15 mouse cellular contexts compared by ENCODE assay signal in the genomic region with DNA sequence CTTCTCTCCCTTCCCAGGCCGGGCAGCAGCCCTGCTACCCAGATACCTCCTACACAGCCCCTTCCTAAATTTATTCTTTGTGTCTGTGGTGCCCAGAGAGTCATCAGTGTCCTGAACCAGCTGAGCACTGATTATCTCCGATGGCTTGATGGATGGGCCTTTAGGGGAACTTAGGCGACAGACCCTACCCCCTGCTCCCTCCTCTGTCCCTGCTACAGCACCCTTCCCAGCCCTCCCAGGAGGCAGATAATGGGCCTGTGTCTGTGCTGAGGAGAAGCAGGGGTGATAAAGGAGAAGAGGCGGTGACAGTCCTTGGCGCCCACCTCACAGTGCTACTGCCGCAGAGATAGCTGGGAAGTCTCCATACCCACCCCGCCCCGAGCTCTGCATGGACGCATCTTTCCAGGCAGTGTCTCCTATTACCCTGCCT. TPM values are rescaled to one million over a fixed set of nuclear protein-coding genes. Genes with fewer than 3 reads are reported as not detected.
DNase-seq lines count a peak whose midpoint lies in the region; ATAC-seq and TF ChIP-seq lines count a peak whose summit lies in the region.
"Had no signal": no experiment of that assay in that cellular context is flagged by ENCODE, and none has a peak within 500 bp of the region (broad histone marks: within the 10 kb centered on the region; RNA-seq: fewer than 3 reads in every experiment).

No protein-coding gene starts in this region.

- TF ChIP-seq CTCF in forebrain, postnatal 0 days (IDR thresholded peaks at IDR 0.05; ENCODE audit: low read depth), result no peak
- TF ChIP-seq CTCF in liver, adult 2 months (IDR thresholded peaks at IDR 0.05; ENCODE audit: low read depth, low read length), result no peak
- no peak for TF ChIP-seq CTCF in liver, postnatal 0 days (IDR thresholded peaks at IDR 0.05; ENCODE audit: low read depth)

- no peaks in the 10 kb centered on the region for H3K27me3 ChIP-seq in forebrain, embryonic 16.5 days (replicated peaks; ENCODE audit: control insufficient read depth, insufficient read depth, low read length)
- H3K27me3 ChIP-seq in forebrain, postnatal 0 days (ENCODE audit: insufficient read depth, low read length), result no peaks in the 10 kb centered on the region
- H3K27me3 ChIP-seq in liver, adult 2 months (ENCODE audit: control insufficient read depth, insufficient read depth, low read length), result no peaks in the 10 kb centered on the region
- no peaks in the 10 kb centered on the region for H3K27me3 ChIP-seq in embryonic facial prominence, embryonic 13.5 days
- H3K27me3 ChIP-seq in liver, postnatal 0 days (ENCODE audit: insufficient read depth, low read length), result no peaks in the 10 kb centered on the region

- H3K4me2 ChIP-seq in forebrain, embryonic 16.5 days (ENCODE audit: low read length), result no peak overlapping the region
- H3K4me2 ChIP-seq in forebrain, postnatal 0 days (ENCODE audit: low read depth), result no peak overlapping the region
- H3K4me2 ChIP-seq in embryonic facial prominence, embryonic 13.5 days, result no peak overlapping the region
- H3K4me2 ChIP-seq in liver, postnatal 0 days (ENCODE audit: low read depth, low read length), result no peak overlapping the region

- H3K9ac ChIP-seq in forebrain, embryonic 16.5 days (replicated peaks; ENCODE audit: low read depth, low read length), result no peak overlapping the region
- H3K9ac ChIP-seq in forebrain, postnatal 0 days, result no peak overlapping the region
- H3K9ac ChIP-seq in liver, adult 2 months (ENCODE audit: low read depth, low read length), result peak overlapping the region; percentile 32
- 0 out of 2 replicates have a peak overlapping the region, but pooled peaks have one; percentile 16 for H3K9ac ChIP-seq in embryonic facial prominence, embryonic 13.5 days
- H3K9ac ChIP-seq in liver, postnatal 0 days (replicated peaks), result no peak overlapping the region

- H3K4me1 ChIP-seq in forebrain, embryonic 16.5 days (replicated peaks; ENCODE audit: control insufficient read depth, insufficient read depth, low read length), result peaks cover 33% of the 10 kb centered on the region
- H3K4me1 ChIP-seq in forebrain, postnatal 0 days (ENCODE audit: insufficient read depth), result peaks cover 8% of the 10 kb centered on the region; the same call in 1 of the 2 replicates
- H3K4me1 ChIP-seq in liver, adult 2 months (ENCODE audit: control insufficient read depth, insufficient read depth, low read length), result peaks cover 72% of the 10 kb centered on the region
- H3K4me1 ChIP-seq in embryonic facial prominence, embryonic 13.5 days, result peaks cover 42% of the 10 kb centered on the region
- H3K4me1 ChIP-seq in liver, postnatal 0 days (ENCODE audit: insufficient read depth), result peaks cover 25% of the 10 kb centered on the region

- H3K79me2 ChIP-seq in liver, adult 2 months (ENCODE audit: control insufficient read depth, insufficient read depth, low read length), result peaks cover 40% of the 10 kb centered on the region; the same call in 1 of the 2 replicates

- no peak for DNase-seq in forebrain, postnatal 0 days
- DNase-seq in liver, adult 2 months (ENCODE audit: extremely low read depth, low read depth, low spot score), result no peak
- no peak for DNase-seq in liver
- no peak for DNase-seq in liver, postnatal 0 days
- no peak for DNase-seq in adrenal gland, postnatal 10 days
- DNase-seq in urinary bladder, adult 2 months (ENCODE audit: low spot score), result no peak
- DNase-seq: cerebellum, adult 18-20 months; lung, postnatal 10 days; thymus, postnatal 14 days had no signal

- 0 out of 2 replicates have a peak, but pooled peaks have one; percentile 11 for ATAC-seq in forebrain, embryonic 16.5 days
- ATAC-seq in forebrain, postnatal 0 days, result no peak
- ATAC-seq in embryonic facial prominence, embryonic 13.5 days (ENCODE audit: insufficient number of reproducible peaks, insufficient read depth, low FRiP score, low TSS enrichment, low read depth), result no peak
- ATAC-seq in liver, postnatal 0 days, result no peak
- ATAC-seq: activated CD4-positive, CD25-positive, alpha-beta regulatory T cell, adult 4 months; inflammation-experienced regulatory T-cells, adult 6 months; midbrain, embryonic 16.5 days had no signal

- H3K36me3 ChIP-seq in forebrain, embryonic 16.5 days (ENCODE audit: control insufficient read depth, insufficient read depth), result no peaks in the 10 kb centered on the region
- no peaks in the 10 kb centered on the region for H3K36me3 ChIP-seq in forebrain, postnatal 0 days (ENCODE audit: insufficient read depth)
- H3K36me3 ChIP-seq in liver, adult 2 months (ENCODE audit: control insufficient read depth, insufficient read depth, low read length), result no peaks in the 10 kb centered on the region
- H3K36me3 ChIP-seq in embryonic facial prominence, embryonic 13.5 days, result peaks cover 4% of the 10 kb centered on the region; the same call in 1 of the 2 replicates
- H3K36me3 ChIP-seq in liver, postnatal 0 days (replicated peaks; ENCODE audit: insufficient read depth, low read length), result no peaks in the 10 kb centered on the region

- TF ChIP-seq POLR2A in liver, adult 2 months (IDR thresholded peaks at IDR 0.05; ENCODE audit: extremely low read depth, insufficient read depth, low read length), result no peak

- H3K27ac ChIP-seq in forebrain, embryonic 16.5 days (ENCODE audit: low read length), result no peak overlapping the region
- no peak overlapping the region for H3K27ac ChIP-seq in forebrain, postnatal 0 days (ENCODE audit: low read depth, low read length)
- peak overlapping the region; percentile 92 for H3K27ac ChIP-seq in liver, adult 2 months (replicated peaks; ENCODE audit: insufficient read depth, low read depth, low read length)
- no peak overlapping the region for H3K27ac ChIP-seq in embryonic facial prominence, embryonic 13.5 days
- H3K27ac ChIP-seq in liver, postnatal 0 days (ENCODE audit: low read depth), result peak overlapping the region; percentile 94
- H3K27ac ChIP-seq: left cerebral cortex, adult 2 months had no signal

- H3K4me3 ChIP-seq in forebrain, embryonic 16.5 days (replicated peaks; ENCODE audit: low read length), result no peak overlapping the region
- H3K4me3 ChIP-seq in forebrain, postnatal 0 days (ENCODE audit: low read depth, low read length), result no peak overlapping the region
- no peak overlapping the region for H3K4me3 ChIP-seq in liver, adult 2 months (ENCODE audit: insufficient read depth, low read depth, low read length)
- H3K4me3 ChIP-seq in embryonic facial prominence, embryonic 13.5 days, result no peak overlapping the region
- no peak overlapping the region for H3K4me3 ChIP-seq in liver, postnatal 0 days (ENCODE audit: low read depth, low read length)
- H3K4me3 ChIP-seq: left cerebral cortex, adult 2 months had no signal

- no peaks in the 10 kb centered on the region for H3K9me3 ChIP-seq in forebrain, embryonic 16.5 days (ENCODE audit: control insufficient read depth, low read length)
- H3K9me3 ChIP-seq in forebrain, postnatal 0 days (ENCODE audit: low read length), result no peaks in the 10 kb centered on the region
- no peaks in the 10 kb centered on the region for H3K9me3 ChIP-seq in embryonic facial prominence, embryonic 13.5 days
- H3K9me3 ChIP-seq in liver, postnatal 0 days (ENCODE audit: low read length), result no peaks in the 10 kb centered on the region

- no peak for TF ChIP-seq EP300 in liver, postnatal 0 days (IDR thresholded peaks at IDR 0.05; ENCODE audit: low read depth)

- WGBS in forebrain, embryonic 16.5 days, result 65% methylated on average over 9 of the region's 9 CpGs
- WGBS in forebrain, postnatal 0 days, result 67% methylated on average over 9 of the region's 9 CpGs
- whole genome bisulfite sequencing in liver, adult 2 months, result 67% methylated on average over 9 of the region's 9 CpGs
- 83% methylated on average over 9 of the region's 9 CpGs for WGBS in embryonic facial prominence, embryonic 13.5 days
- WGBS in liver, postnatal 0 days (ENCODE audit: insufficient replicate concordance), result 69% methylated on average over 9 of the region's 9 CpGs

RNA-seq across cellular contexts. Expression of a gene that starts 11.0 kb away (rescaled TPM):
- polyA plus RNA-seq in forebrain, embryonic 16.5 days (2015; fragmentation: Nextera tagmentation; extraction: Ambion mirVana), result 8.6 and 10.1 TPM in 2 replicates
- total RNA-seq in forebrain, postnatal 0 days (2014; rRNA removed), result 29.5 and 43.7 TPM in 2 replicates
- 7.2 and 11.8 TPM in 2 replicates for polyA plus RNA-seq in forebrain, postnatal 0 days (2015; fragmentation: Nextera tagmentation; extraction: Ambion mirVana)
- total RNA-seq in liver, adult 2 months (2014; rRNA removed), result 4.0 and 10.3 TPM in 2 replicates
- 38.6 and 48.0 TPM in 2 replicates for polyA plus RNA-seq in liver, adult 2 months (2012; rRNA removed)
- 7.4 and 9.2 TPM in 2 replicates for polyA plus RNA-seq in embryonic facial prominence, embryonic 13.5 days (2015; fragmentation: Nextera tagmentation; extraction: Ambion mirVana)
- polyA plus RNA-seq in liver, postnatal 0 days (2015; fragmentation: Nextera tagmentation; extraction: Ambion mirVana), result 4.0 and 4.1 TPM in 2 replicates
- total RNA-seq in adrenal gland, postnatal 10 days (2021), result 10 to 100 TPM; 18.2 to 21.7 TPM
- polyA plus RNA-seq in urinary bladder, adult 2 months (2012; rRNA removed), result 13.8 and 28.1 TPM in 2 replicates

Comparison
In these comparisons a context has a peak if more than half of its experiments do, and no peak if none do; other contexts are left out.
1. H3K9ac ChIP-seq: peak in liver, adult 2 months (single experiment) and embryonic facial prominence, embryonic 13.5 days (single experiment); none in forebrain, embryonic 16.5 days (single experiment), forebrain, postnatal 0 days (single experiment) and liver, postnatal 0 days (single experiment).
2. H3K27ac ChIP-seq: peak in liver, adult 2 months (single experiment) and liver, postnatal 0 days (single experiment); none in forebrain, embryonic 16.5 days (single experiment), forebrain, postnatal 0 days (single experiment) and embryonic facial prominence, embryonic 13.5 days (single experiment).